Mouse (Mus musculus) liver, embryonic 14.5 days (tissue): ENCODE results near the gene Hoxa3. TPM values are rescaled to one million over a fixed set of nuclear protein-coding genes. Genes with fewer than 3 reads are reported as not detected.

Experiments
- ATAC-seq: fragments of 200-750 bp; cut with Nextera tagmentation; 2 replicates; pipeline ENCODE4 v1.8.0; 2017; ENCODE audit warnings: moderate number of reproducible peaks, mild to moderate bottlenecking, moderate library complexity; ENCODE audit not compliant: insufficient read depth
- DNase-seq, 3 experiments: peaks; one replicate each; pipeline ENCODE4 v3.0.0-alpha.2; 2012 to 2013; ENCODE audit warnings: low read depth in 3 of 3, low spot score in 3 of 3
- H3K27ac ChIP-seq: fragments of 300-500 bp; sonication (generic); 2 replicates; pipeline ENCODE4 v1.5.1; 2014; ENCODE audit warnings: moderate library complexity, mild to moderate bottlenecking, control low read depth, inconsistent platforms
- H3K27me3 ChIP-seq: fragments of 300-500 bp; sonication (generic); 2 replicates; pipeline ENCODE4 v1.6.1; 2014; ENCODE audit warnings: mild to moderate bottlenecking, low read length, moderate library complexity; ENCODE audit not compliant: control insufficient read depth, insufficient read depth
- H3K36me3 ChIP-seq: fragments of 300-500 bp; sonication (generic); replicated peaks from 2 replicates; pipeline ENCODE4 v1.6.1; 2014; ENCODE audit warnings: low read depth; ENCODE audit not compliant: control insufficient read depth, insufficient read depth
- H3K4me1 ChIP-seq, 2 experiments: fragments of 200-500 bp in 1 of 2; fragments of 300-500 bp in 1 of 2; sonication (generic) in 1 of 2; replicated peaks; 2 replicates each; pipeline ENCODE4 v1.6.1; 2012 to 2014; ENCODE audit warnings: antibody characterized with exemption in 1 of 2, inconsistent platforms in 1 of 2, low read length in 1 of 2; ENCODE audit not compliant: control insufficient read depth in 2 of 2, insufficient read depth in 2 of 2
- H3K4me2 ChIP-seq: fragments of 300-500 bp; sonication (generic); 2 replicates; pipeline ENCODE4 v1.6.1; 2014; ENCODE audit warnings: low read depth, mild to moderate bottlenecking, control low read depth, moderate library complexity
- H3K4me3 ChIP-seq, 2 experiments: fragments of 200-500 bp in 1 of 2; fragments of 300-500 bp in 1 of 2; sonication (generic) in 1 of 2; 2 replicates each; pipeline ENCODE4 v1.5.1; 2012 to 2014; ENCODE audit warnings: low read depth in 2 of 2, low read length in 2 of 2, mild to moderate bottlenecking in 2 of 2, control low read depth in 1 of 2, inconsistent platforms in 1 of 2, moderate library complexity in 1 of 2; ENCODE audit not compliant: insufficient read depth in 1 of 2
- H3K9ac ChIP-seq: fragments of 300-500 bp; sonication (generic); replicated peaks from 2 replicates; pipeline ENCODE4 v1.6.1; 2014; ENCODE audit warnings: mild to moderate bottlenecking, control low read depth, moderate library complexity
- H3K9me3 ChIP-seq: fragments of 300-500 bp; sonication (generic); 2 replicates; pipeline ENCODE4 v1.6.1; 2016; ENCODE audit warnings: low read length, mixed read lengths; ENCODE audit not compliant: control insufficient read depth
- CTCF ChIP-seq: IDR thresholded peaks from 2 replicates; pipeline ENCODE4 v1.5.1; 2016; ENCODE audit warnings: antibody characterized with exemption, low read depth, control low read depth
- EP300 ChIP-seq: IDR thresholded peaks from 2 replicates; pipeline ENCODE4 v1.6.1; 2016; ENCODE audit warnings: antibody characterized with exemption, low read depth
- WGBS: fragments of 180-500 bp; shearing (Covaris S2); extraction: QIAGEN DNeasy Blood & Tissue Kit; methylation state at CpG from one replicate; pipeline ENCODE4 v1.1.7; 2014; ENCODE audit not compliant: insufficient replicate concordance; 5-methylcytosine and 5-hydroxymethylcytosine counted together
- polyA plus RNA-seq, 2 experiments: library from polyadenylated mRNA; depleted of rRNA in 1 of 2; stranded (reverse) in 1 of 2; unstranded in 1 of 2; fragments of >200 nt; fragmentation: Nextera tagmentation in 1 of 2; extraction: Ambion mirVana in 1 of 2; gene quantifications; 2 replicates each; pipeline versions ENCODE4 v1.2.1 to v1.2.3; 2012 to 2014

The Hoxa3 gene
- polyA plus RNA-seq, 2 experiments: 0.13 to 0.37 TPM

DNA sequence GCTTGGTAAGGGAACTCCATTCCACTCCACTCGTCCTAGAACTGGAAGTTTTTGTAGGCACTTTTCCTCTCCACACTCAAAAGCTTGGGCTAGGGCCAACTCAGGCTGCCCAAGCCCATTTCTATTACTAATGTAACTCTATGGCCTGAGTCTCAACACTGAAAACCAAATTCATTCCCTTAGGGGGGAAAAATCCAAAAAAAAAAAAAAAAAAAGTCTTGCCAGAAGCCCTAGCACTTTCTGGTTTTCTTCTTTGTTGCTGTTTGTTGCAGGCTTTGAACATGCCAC is 51.1 kb downstream of the Hoxa3 start:
- no peak for DNase-seq
- H3K9me3 ChIP-seq: no peaks in the 10 kb centered on the region
- H3K27ac ChIP-seq: no peak overlapping the region
- no peak overlapping the region for H3K9ac ChIP-seq
- no peaks in the 10 kb centered on the region; a peak in 1 of 4 replicates for H3K4me1 ChIP-seq
- no peak for ATAC-seq
- TF ChIP-seq CTCF (no peak), EP300 (no peak)
- H3K4me2 ChIP-seq: no peak overlapping the region
- H3K4me3 ChIP-seq: no peak overlapping the region
- H3K27me3 ChIP-seq: peaks cover 98% of the 10 kb centered on the region
- 32% methylated on average over 1 of the region's 1 CpGs for WGBS
- H3K36me3 ChIP-seq: no peaks in the 10 kb centered on the region

DNA sequence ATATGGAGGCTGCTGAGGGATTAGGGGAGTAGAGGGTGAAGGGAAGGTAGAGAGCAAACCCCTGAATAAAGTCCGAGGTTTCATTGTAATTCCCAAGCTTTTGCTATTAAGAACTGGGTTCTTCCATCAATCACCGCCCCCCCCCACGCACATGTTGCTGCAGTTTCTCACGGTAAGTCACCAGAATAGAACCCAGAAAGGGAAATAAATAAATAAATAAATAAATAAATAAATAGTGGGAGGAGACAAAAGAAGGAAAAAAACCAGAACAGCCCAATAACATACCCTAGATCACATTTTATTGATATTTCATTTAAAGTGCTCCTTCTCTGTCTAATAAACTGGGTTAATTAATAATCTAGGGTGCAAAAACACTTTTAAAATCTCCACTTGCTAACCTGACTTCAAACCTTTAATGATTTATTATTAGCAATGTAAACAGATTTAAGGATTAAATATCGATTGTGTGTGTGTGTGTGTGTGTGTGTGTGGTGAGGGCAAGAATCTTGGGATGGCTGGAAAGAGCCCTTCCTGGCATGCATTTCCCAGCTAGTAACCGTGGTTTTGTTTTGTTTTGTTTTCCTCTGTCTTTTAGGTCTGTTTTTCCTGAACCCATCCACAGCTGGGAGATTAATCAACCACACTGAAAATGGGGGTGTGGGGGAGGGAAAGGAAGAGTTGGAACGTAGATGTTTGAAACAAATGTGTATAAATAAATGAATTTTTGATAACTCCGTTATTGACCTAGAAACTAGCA is 51.6 kb downstream of the Hoxa3 start:
- Histone ChIP-seq H3K4me2 (no peak overlapping the region), H3K27ac (no peak overlapping the region)
- ATAC-seq: no peak

DNA sequence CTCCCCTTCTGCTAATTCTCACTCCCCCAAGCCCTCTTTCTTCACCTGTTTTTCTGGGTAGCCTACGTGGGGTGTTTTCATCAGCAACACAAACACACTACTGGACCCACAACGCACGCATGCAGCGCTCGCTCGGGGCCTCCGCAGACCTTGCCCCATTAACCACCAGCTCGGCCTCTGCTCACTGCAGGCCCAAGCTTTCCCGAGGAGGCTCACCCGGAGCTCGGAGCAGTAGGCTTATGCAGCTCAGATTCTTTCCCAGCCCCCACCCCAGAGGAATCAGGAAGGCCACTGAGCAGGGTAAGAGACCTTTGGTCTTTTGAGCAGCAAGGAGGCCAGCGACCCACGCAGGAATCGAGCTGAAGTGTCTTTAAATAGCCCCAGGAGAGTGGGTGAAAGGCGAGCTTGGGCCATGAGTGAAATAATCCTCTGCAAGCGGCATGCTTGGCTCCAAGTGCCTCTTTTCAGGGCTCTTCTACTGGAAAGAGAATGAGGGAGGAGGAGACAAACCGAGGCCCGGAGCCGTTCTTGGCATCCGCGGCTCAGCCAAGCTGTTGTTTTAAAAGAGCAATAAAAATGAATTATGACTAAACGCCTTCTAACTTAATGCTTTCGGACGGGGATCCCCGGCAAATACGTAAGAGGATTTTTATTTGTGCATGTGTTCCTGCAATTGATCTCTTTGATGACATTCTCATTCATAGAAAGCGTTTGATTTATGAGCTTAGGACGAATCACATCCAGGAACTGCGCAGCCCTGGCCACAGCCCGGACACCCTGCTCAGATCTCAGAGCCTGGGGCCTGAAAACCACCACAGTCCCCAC is 52.4 kb downstream of the Hoxa3 start:
- 0 out of 4 replicates have a peak overlapping the region, but pooled peaks of 1 of the 2 experiments have one; percentile 7 for H3K4me3 ChIP-seq
- H3K9me3 ChIP-seq: no peaks in the 10 kb centered on the region
- H3K27ac ChIP-seq: no peak overlapping the region
- DNase-seq (no peak), ATAC-seq (no peak)
- TF ChIP-seq CTCF (no peak), EP300 (no peak)
- no peaks in the 10 kb centered on the region for H3K36me3 ChIP-seq
- H3K4me2 ChIP-seq: peak overlapping the region; percentile 13; the same call in 1 of the 2 replicates
- 13% methylated on average over 30 of the region's 30 CpGs for WGBS
- no peak overlapping the region for H3K9ac ChIP-seq
- no peaks in the 10 kb centered on the region; a peak in 1 of 4 replicates for H3K4me1 ChIP-seq
- H3K27me3 ChIP-seq: peaks cover 98% of the 10 kb centered on the region

More for the DNA sequence above, 51.6 kb downstream of the Hoxa3 start:
- WGBS: 21% methylated on average over 8 of the region's 8 CpGs
- DNase-seq: no peak
- no peaks in the 10 kb centered on the region for H3K36me3 ChIP-seq
- H3K9me3 ChIP-seq: no peaks in the 10 kb centered on the region
- no peak for TF ChIP-seq EP300
- TF ChIP-seq CTCF: no peak
- H3K4me3 ChIP-seq: no peak overlapping the region
- no peak overlapping the region for H3K9ac ChIP-seq
- peaks cover 98% of the 10 kb centered on the region for H3K27me3 ChIP-seq
- no peaks in the 10 kb centered on the region; a peak in 1 of 4 replicates for H3K4me1 ChIP-seq

DNA sequence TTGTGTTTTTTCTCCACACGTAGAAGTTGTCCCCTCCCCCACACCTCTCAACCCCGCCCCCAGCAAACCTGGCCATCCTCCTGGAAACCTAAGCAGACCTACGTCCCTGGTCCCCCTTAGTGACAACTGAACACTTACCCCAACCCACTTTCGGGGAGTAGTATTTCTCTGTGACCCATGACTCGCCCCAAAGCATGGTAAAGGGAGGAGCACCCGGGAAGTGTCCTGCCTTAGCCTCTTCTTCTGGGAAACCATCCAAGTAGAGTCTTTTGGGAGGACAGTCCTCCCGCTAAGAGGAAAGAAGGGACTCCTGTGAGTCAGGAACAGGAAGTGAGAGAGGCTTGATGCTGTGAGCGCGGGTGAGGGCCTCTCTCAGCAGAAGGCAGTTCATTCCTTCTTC is 53.2 kb downstream of the Hoxa3 start:
- H3K27ac ChIP-seq: no peak overlapping the region
- no peak for DNase-seq
- H3K9ac ChIP-seq: no peak overlapping the region
- H3K4me1 ChIP-seq: no peaks in the 10 kb centered on the region; a peak in 1 of 4 replicates
- H3K36me3 ChIP-seq: no peaks in the 10 kb centered on the region
- 0 out of 4 replicates have a peak overlapping the region, but pooled peaks of 1 of the 2 experiments have one; percentile 21 for H3K4me3 ChIP-seq
- no peak overlapping the region for H3K4me2 ChIP-seq
- no peaks in the 10 kb centered on the region for H3K9me3 ChIP-seq
- 8% methylated on average over 9 of the region's 9 CpGs for WGBS
- H3K27me3 ChIP-seq: peaks cover 98% of the 10 kb centered on the region
- ATAC-seq: no peak
- TF ChIP-seq EP300 (no peak), CTCF (no peak)

DNA sequence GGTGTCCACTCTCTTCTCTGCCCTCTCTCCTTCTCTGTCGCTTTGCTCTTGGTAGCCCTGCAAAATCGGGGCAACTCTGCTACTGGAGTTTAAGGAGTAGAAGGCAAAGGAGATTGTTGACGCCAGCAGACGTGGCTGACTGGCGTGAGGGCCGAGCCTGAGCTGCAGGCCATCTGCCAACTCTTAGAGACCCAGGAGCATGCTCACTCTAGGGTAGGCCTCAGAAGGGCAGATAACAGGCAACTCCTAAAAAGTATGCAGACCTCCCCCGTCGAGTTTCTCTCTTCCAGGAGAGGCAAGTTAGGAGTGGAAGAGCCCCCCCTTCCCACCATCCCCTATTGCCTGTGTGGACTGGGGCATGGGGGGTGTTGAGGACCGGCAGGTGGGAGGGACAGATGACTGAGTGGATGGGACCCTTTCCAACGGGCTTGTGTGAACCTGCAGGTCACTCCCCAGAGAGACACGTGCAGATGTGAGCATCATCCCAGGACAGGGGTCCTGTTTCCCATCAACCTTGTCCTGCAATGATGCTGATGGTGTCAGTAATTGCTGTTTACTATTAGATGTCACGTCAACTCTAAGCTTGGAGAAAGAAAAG is 53.9 kb downstream of the Hoxa3 start:
- Histone ChIP-seq H3K27ac (no peak overlapping the region), H3K4me3 (peak overlapping the region; percentile 32 to 57; a peak in 3 of 4 replicates), H3K9me3 (no peaks in the 10 kb centered on the region), H3K27me3 (peaks cover 98% of the 10 kb centered on the region), H3K9ac (no peak overlapping the region), H3K36me3 (no peaks in the 10 kb centered on the region), H3K4me2 (peak overlapping the region; percentile 67), H3K4me1 (no peaks in the 10 kb centered on the region; a peak in 1 of 4 replicates)
- TF ChIP-seq EP300 (no peak), CTCF (no peak)
- 17% methylated on average over 12 of the region's 12 CpGs for WGBS
- no peak for DNase-seq
- ATAC-seq: no peak
